Mouse (Mus musculus): ENCODE results near the gene Pde5a. TPM values are rescaled to one million over a fixed set of nuclear protein-coding genes. Genes with fewer than 3 reads are reported as not detected.

The Pde5a gene
- total RNA-seq, 1 experiment from 2014 or later, result 27.9 TPM

- DNase-seq, result no peak
These were observed 35.0 kb downstream of the Pde5a start for GRCm38 (mm10) chr3:122763768-122764167.

- no peak for DNase-seq
These were observed 38.2 kb downstream of the Pde5a start for GRCm38 (mm10) chr3:122766930-122767329.

GRCm38 (mm10) chr3:122767841-122768240 lies 39.1 kb downstream of the Pde5a start:
- no peak for DNase-seq

GRCm38 (mm10) chr3:122781417-122781816 lies 52.7 kb downstream of the Pde5a start:
- DNase-seq, result no peak

- DNase-seq, result no peak
These were observed 55.5 kb downstream of the Pde5a start for GRCm38 (mm10) chr3:122784245-122784644.

- DNase-seq, result no peak
These were observed 59.6 kb downstream of the Pde5a start for GRCm38 (mm10) chr3:122788314-122788713.

GRCm38 (mm10) chr3:122789544-122789943 lies 60.8 kb downstream of the Pde5a start:
- DNase-seq, result no peak

GRCm38 (mm10) chr3:122800050-122800449 lies 71.3 kb downstream of the Pde5a start:
- DNase-seq, result no peak

- DNase-seq, result no peak
These were observed 72.0 kb downstream of the Pde5a start for GRCm38 (mm10) chr3:122800553-122801435.

- DNase-seq, result no peak
These were observed 72.9 kb downstream of the Pde5a start for GRCm38 (mm10) chr3:122801436-122802221.

GRCm38 (mm10) chr3:122807313-122807712 lies 78.6 kb downstream of the Pde5a start:
- no peak for DNase-seq

- no peak for DNase-seq
These were observed 81.5 kb downstream of the Pde5a start for GRCm38 (mm10) chr3:122810090-122810863.

- DNase-seq, result no peak
These were observed 82.2 kb downstream of the Pde5a start for GRCm38 (mm10) chr3:122810986-122811385.

GRCm38 (mm10) chr3:122814531-122814930 lies 85.8 kb downstream of the Pde5a start:
- DNase-seq, result no peak

- peak; percentile 61 for DNase-seq
These were observed 89.5 kb downstream of the Pde5a start for GRCm38 (mm10) chr3:122818282-122818681.

- DNase-seq, result no peak
These were observed 92.0 kb downstream of the Pde5a start for GRCm38 (mm10) chr3:122820700-122821099.

GRCm38 (mm10) chr3:122828270-122829058 lies 99.7 kb downstream of the Pde5a start:
- no peak for DNase-seq

GRCm38 (mm10) chr3:122834519-122834918 lies 105.8 kb downstream of the Pde5a start:
- no peak for DNase-seq

- no peak for DNase-seq
These were observed 106.5 kb downstream of the Pde5a start for GRCm38 (mm10) chr3:122835097-122835850.

GRCm38 (mm10) chr3:122837639-122838038 lies 108.9 kb downstream of the Pde5a start:
- no peak for DNase-seq
